Mouse (Mus musculus) activated CD4-positive, CD25-positive, alpha-beta regulatory T cell, adult 9 weeks (primary cell): ENCODE measurements around the gene Cenpv. TPM values are rescaled to one million over a fixed set of nuclear protein-coding genes. Genes with fewer than 3 reads are reported as not detected.

Source experiments
- polyA plus RNA-seq: library from polyadenylated mRNA; unstranded; fragments of 100-300 nt; shearing (Covaris generic); gene quantifications from one replicate; pipeline ENCODE4 v1.2.1, GENCODE M21; 2017

Gene Cenpv
- polyA plus RNA-seq: not detected

GRCm38 (mm10) chr11:62539089-62539890, at the start of gene Cenpv:
TSS of gene Cenpv (minus strand) at chr11:62539261.

GRCm38 (mm10) chr11:62573959-62574702, 35.1 kb upstream of the Cenpv start, which contains the start of gene Trpv2:
TSS of gene Trpv2 (plus strand) at chr11:62574486.

GRCm38 (mm10) chr11:62550727-62551225, 11.7 kb upstream of the Cenpv start, which contains the start of gene Ubb:
TSS of gene Ubb (plus strand) at chr11:62551171.

Other genes with a start within 250 kb of the Cenpv start
- 14.0 TPM for gene Pigl, start 80.8 kb downstream of the Cenpv start, polyA plus RNA-seq
- 103 TPM for gene Ncor1, start 80.7 kb downstream of the Cenpv start, polyA plus RNA-seq
- gene Ubb, start 11.9 kb upstream of the Cenpv start, polyA plus RNA-seq: 2,601 TPM
- gene Trpv2, start 35.2 kb upstream of the Cenpv start, polyA plus RNA-seq: 129 TPM
- 1.6 TPM for gene Lrrc75a, start 109.3 kb upstream of the Cenpv start, polyA plus RNA-seq
- gene Mmgt2, start 109.4 kb upstream of the Cenpv start, polyA plus RNA-seq: 44.2 TPM
- gene Zfp287, start 192.6 kb upstream of the Cenpv start, polyA plus RNA-seq: 33.2 TPM
- not detected for gene Gm10428, start 213.8 kb upstream of the Cenpv start, polyA plus RNA-seq